Mouse (Mus musculus): Measurements from ENCODE around the gene Cntn2. TPM values are rescaled to one million over a fixed set of nuclear protein-coding genes. Genes with fewer than 3 reads are reported as not detected.

The Cntn2 gene
- polyA plus RNA-seq, 1 experiment from 2014 or later: 7.6 TPM

GRCm38 (mm10) chr1:132580063-132580462, 37.0 kb upstream of the Cntn2 start:
- Histone ChIP-seq H3K9ac (replicated peaks; ENCODE audit: low read length) (no peak overlapping the region), H3K4me3 (ENCODE audit: low read depth, low read length) (no peak overlapping the region), H3K36me3 (replicated peaks; ENCODE audit: control insufficient read depth, insufficient read depth, low read depth, low read length) (no peaks in the 10 kb centered on the region), H3K4me2 (ENCODE audit: low read depth, low read length) (no peak overlapping the region), H3K27me3 (ENCODE audit: control insufficient read depth, insufficient read depth, low read length) (no peaks in the 10 kb centered on the region), H3K9me3 (replicated peaks; ENCODE audit: control insufficient read depth, low read length) (no peaks in the 10 kb centered on the region), H3K27ac (replicated peaks; ENCODE audit: low read depth, low read length) (no peak overlapping the region), H3K4me1 (ENCODE audit: control insufficient read depth, insufficient read depth, low read length) (no peaks in the 10 kb centered on the region)
- 91% methylated on average over 7 of the region's 7 CpGs for WGBS
- no peak for DNase-seq (ENCODE audit: low spot score)
- no peak for ATAC-seq (replicated peaks; ENCODE audit: insufficient number of reproducible peaks, low FRiP score, low TSS enrichment, low read depth)

- WGBS: 91% methylated on average over 8 of the region's 8 CpGs
- Histone ChIP-seq H3K27me3 (ENCODE audit: control insufficient read depth, insufficient read depth, low read length) (no peaks in the 10 kb centered on the region), H3K9me3 (replicated peaks; ENCODE audit: control insufficient read depth, low read length) (no peaks in the 10 kb centered on the region), H3K4me1 (ENCODE audit: control insufficient read depth, insufficient read depth, low read length) (no peaks in the 10 kb centered on the region), H3K4me3 (ENCODE audit: low read depth, low read length) (no peak overlapping the region), H3K36me3 (replicated peaks; ENCODE audit: control insufficient read depth, insufficient read depth, low read depth, low read length) (no peaks in the 10 kb centered on the region), H3K9ac (replicated peaks; ENCODE audit: low read length) (no peak overlapping the region), H3K4me2 (ENCODE audit: low read depth, low read length) (no peak overlapping the region), H3K27ac (replicated peaks; ENCODE audit: low read depth, low read length) (no peak overlapping the region)
- no peak for DNase-seq (ENCODE audit: low spot score)
- no peak for ATAC-seq (replicated peaks; ENCODE audit: insufficient number of reproducible peaks, low FRiP score, low TSS enrichment, low read depth)
Observed at GRCm38 (mm10) chr1:132576845-132577244, 33.8 kb upstream of the Cntn2 start.

- Histone ChIP-seq H3K9ac (replicated peaks; ENCODE audit: low read length) (no peak overlapping the region), H3K4me1 (ENCODE audit: control insufficient read depth, insufficient read depth, low read length) (no peaks in the 10 kb centered on the region), H3K4me3 (ENCODE audit: low read depth, low read length) (no peak overlapping the region), H3K27me3 (ENCODE audit: control insufficient read depth, insufficient read depth, low read length) (no peaks in the 10 kb centered on the region), H3K36me3 (replicated peaks; ENCODE audit: control insufficient read depth, insufficient read depth, low read depth, low read length) (no peaks in the 10 kb centered on the region), H3K9me3 (replicated peaks; ENCODE audit: control insufficient read depth, low read length) (no peaks in the 10 kb centered on the region), H3K27ac (replicated peaks; ENCODE audit: low read depth, low read length) (no peak overlapping the region), H3K4me2 (ENCODE audit: low read depth, low read length) (no peak overlapping the region)
- ATAC-seq (replicated peaks; ENCODE audit: insufficient number of reproducible peaks, low FRiP score, low TSS enrichment, low read depth) (no peak), DNase-seq (ENCODE audit: low spot score) (no peak)
- 83% methylated on average over 7 of the region's 7 CpGs for WGBS
Observed at GRCm38 (mm10) chr1:132572851-132573250, 29.8 kb upstream of the Cntn2 start.

- H3K4me2 ChIP-seq (ENCODE audit: low read depth, low read length): no peak overlapping the region
- ATAC-seq (replicated peaks; ENCODE audit: insufficient number of reproducible peaks, low FRiP score, low TSS enrichment, low read depth) (no peak), DNase-seq (ENCODE audit: low spot score) (no peak)
- H3K4me3 ChIP-seq (ENCODE audit: low read depth, low read length): no peak overlapping the region
- no peaks in the 10 kb centered on the region for H3K36me3 ChIP-seq (replicated peaks; ENCODE audit: control insufficient read depth, insufficient read depth, low read depth, low read length)
- H3K9me3 ChIP-seq (replicated peaks; ENCODE audit: control insufficient read depth, low read length): no peaks in the 10 kb centered on the region
- H3K27ac ChIP-seq (replicated peaks; ENCODE audit: low read depth, low read length): no peak overlapping the region
- H3K9ac ChIP-seq (replicated peaks; ENCODE audit: low read length): no peak overlapping the region
- 92% methylated on average over 1 of the region's 1 CpGs for WGBS
- H3K27me3 ChIP-seq (ENCODE audit: control insufficient read depth, insufficient read depth, low read length): no peaks in the 10 kb centered on the region
- H3K4me1 ChIP-seq (ENCODE audit: control insufficient read depth, insufficient read depth, low read length): no peaks in the 10 kb centered on the region
Observed at GRCm38 (mm10) chr1:132571613-132572012, 28.6 kb upstream of the Cntn2 start.

GRCm38 (mm10) chr1:132570906-132571305, 27.9 kb upstream of the Cntn2 start:
- Histone ChIP-seq H3K4me3 (ENCODE audit: low read depth, low read length) (no peak overlapping the region), H3K4me2 (ENCODE audit: low read depth, low read length) (no peak overlapping the region), H3K9ac (replicated peaks; ENCODE audit: low read length) (no peak overlapping the region), H3K4me1 (ENCODE audit: control insufficient read depth, insufficient read depth, low read length) (no peaks in the 10 kb centered on the region), H3K9me3 (replicated peaks; ENCODE audit: control insufficient read depth, low read length) (no peaks in the 10 kb centered on the region), H3K36me3 (replicated peaks; ENCODE audit: control insufficient read depth, insufficient read depth, low read depth, low read length) (no peaks in the 10 kb centered on the region), H3K27ac (replicated peaks; ENCODE audit: low read depth, low read length) (no peak overlapping the region), H3K27me3 (ENCODE audit: control insufficient read depth, insufficient read depth, low read length) (no peaks in the 10 kb centered on the region)
- DNase-seq (ENCODE audit: low spot score) (no peak), ATAC-seq (replicated peaks; ENCODE audit: insufficient number of reproducible peaks, low FRiP score, low TSS enrichment, low read depth) (no peak)
- WGBS: 85% methylated on average over 8 of the region's 8 CpGs

GRCm38 (mm10) chr1:132570068-132570780, 27.2 kb upstream of the Cntn2 start:
- Histone ChIP-seq H3K36me3 (replicated peaks; ENCODE audit: control insufficient read depth, insufficient read depth, low read depth, low read length) (no peaks in the 10 kb centered on the region), H3K4me2 (ENCODE audit: low read depth, low read length) (no peak overlapping the region), H3K9me3 (replicated peaks; ENCODE audit: control insufficient read depth, low read length) (no peaks in the 10 kb centered on the region), H3K4me3 (ENCODE audit: low read depth, low read length) (no peak overlapping the region), H3K9ac (replicated peaks; ENCODE audit: low read length) (no peak overlapping the region), H3K27ac (replicated peaks; ENCODE audit: low read depth, low read length) (no peak overlapping the region), H3K27me3 (ENCODE audit: control insufficient read depth, insufficient read depth, low read length) (no peaks in the 10 kb centered on the region), H3K4me1 (ENCODE audit: control insufficient read depth, insufficient read depth, low read length) (no peaks in the 10 kb centered on the region)
- DNase-seq (ENCODE audit: low spot score) (no peak), ATAC-seq (replicated peaks; ENCODE audit: insufficient number of reproducible peaks, low FRiP score, low TSS enrichment, low read depth) (no peak)
- WGBS: 93% methylated on average over 15 of the region's 15 CpGs

- Histone ChIP-seq H3K36me3 (replicated peaks; ENCODE audit: control insufficient read depth, insufficient read depth, low read depth, low read length) (no peaks in the 10 kb centered on the region), H3K9me3 (replicated peaks; ENCODE audit: control insufficient read depth, low read length) (no peaks in the 10 kb centered on the region), H3K4me2 (ENCODE audit: low read depth, low read length) (no peak overlapping the region), H3K4me1 (ENCODE audit: control insufficient read depth, insufficient read depth, low read length) (no peaks in the 10 kb centered on the region), H3K4me3 (ENCODE audit: low read depth, low read length) (no peak overlapping the region), H3K27ac (replicated peaks; ENCODE audit: low read depth, low read length) (no peak overlapping the region), H3K27me3 (ENCODE audit: control insufficient read depth, insufficient read depth, low read length) (no peaks in the 10 kb centered on the region), H3K9ac (replicated peaks; ENCODE audit: low read length) (no peak overlapping the region)
- no peak for ATAC-seq (replicated peaks; ENCODE audit: insufficient number of reproducible peaks, low FRiP score, low TSS enrichment, low read depth)
- WGBS: 79% methylated on average over 9 of the region's 9 CpGs
- no peak for DNase-seq (ENCODE audit: low spot score)
Observed at GRCm38 (mm10) chr1:132569516-132569915, 26.5 kb upstream of the Cntn2 start.

GRCm38 (mm10) chr1:132567336-132568125, 24.5 kb upstream of the Cntn2 start:
- Histone ChIP-seq H3K36me3 (replicated peaks; ENCODE audit: control insufficient read depth, insufficient read depth, low read depth, low read length) (no peaks in the 10 kb centered on the region), H3K9me3 (replicated peaks; ENCODE audit: control insufficient read depth, low read length) (no peaks in the 10 kb centered on the region), H3K4me1 (ENCODE audit: control insufficient read depth, insufficient read depth, low read length) (no peaks in the 10 kb centered on the region), H3K4me3 (ENCODE audit: low read depth, low read length) (no peak overlapping the region), H3K4me2 (ENCODE audit: low read depth, low read length) (no peak overlapping the region), H3K27me3 (ENCODE audit: control insufficient read depth, insufficient read depth, low read length) (no peaks in the 10 kb centered on the region), H3K9ac (replicated peaks; ENCODE audit: low read length) (no peak overlapping the region), H3K27ac (replicated peaks; ENCODE audit: low read depth, low read length) (no peak overlapping the region)
- ATAC-seq (replicated peaks; ENCODE audit: insufficient number of reproducible peaks, low FRiP score, low TSS enrichment, low read depth): no peak
- WGBS: 88% methylated on average over 11 of the region's 11 CpGs
- DNase-seq (ENCODE audit: low spot score): no peak

All from embryonic facial prominence, embryonic 11.5 days (tissue).